Mouse (Mus musculus): Measurements from ENCODE around the gene Il11.

Il11 gene

DNA sequence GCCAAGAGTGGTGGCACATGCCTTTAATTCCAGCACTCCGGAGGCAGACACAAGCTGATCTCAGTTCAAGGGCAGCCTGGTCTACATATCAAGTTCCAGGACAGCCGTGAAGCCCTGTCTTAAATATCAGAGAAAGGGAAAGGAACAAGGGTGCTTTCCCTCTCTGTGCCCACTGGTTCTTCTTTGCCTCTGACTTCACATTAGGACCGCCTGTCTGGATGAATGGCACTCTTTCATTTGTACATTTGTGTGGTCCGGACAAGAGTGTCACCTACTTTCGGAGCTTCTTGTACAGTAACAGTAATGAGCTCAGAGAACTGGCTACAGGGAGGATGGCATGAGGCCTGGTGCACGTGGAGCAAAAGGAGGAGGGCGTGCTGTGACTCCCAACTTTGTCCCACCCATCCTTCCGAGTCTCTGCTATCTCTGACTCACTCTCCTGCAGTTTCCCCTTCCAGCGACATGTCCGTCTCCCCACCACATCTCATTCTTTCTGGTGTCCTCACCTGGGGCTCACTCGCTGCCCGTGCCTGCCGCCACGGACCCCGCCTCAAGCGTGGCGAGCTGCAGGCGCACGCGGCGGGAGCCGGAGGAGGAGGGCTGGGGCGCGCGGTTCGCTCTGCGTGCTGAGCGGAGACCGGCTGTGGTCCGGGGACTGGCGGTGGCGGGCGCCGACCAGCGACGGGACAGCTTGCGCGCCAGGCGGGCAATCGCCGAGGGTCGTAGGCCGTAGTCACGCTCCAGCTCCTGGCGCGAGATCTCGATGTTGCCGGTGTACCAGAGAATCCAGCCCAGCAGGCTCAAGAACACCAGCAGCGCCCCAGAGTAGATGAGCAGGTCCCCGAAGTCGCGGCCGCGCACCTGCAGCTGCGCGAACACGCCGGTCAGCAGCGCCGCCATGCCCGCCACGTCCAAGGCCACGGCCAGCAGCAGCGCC lies 6.1 kb upstream of the Il11 start:
- DNase-seq (ENCODE audit: low spot score in 2 of 2), result peak; percentile 30 to 49

DNA sequence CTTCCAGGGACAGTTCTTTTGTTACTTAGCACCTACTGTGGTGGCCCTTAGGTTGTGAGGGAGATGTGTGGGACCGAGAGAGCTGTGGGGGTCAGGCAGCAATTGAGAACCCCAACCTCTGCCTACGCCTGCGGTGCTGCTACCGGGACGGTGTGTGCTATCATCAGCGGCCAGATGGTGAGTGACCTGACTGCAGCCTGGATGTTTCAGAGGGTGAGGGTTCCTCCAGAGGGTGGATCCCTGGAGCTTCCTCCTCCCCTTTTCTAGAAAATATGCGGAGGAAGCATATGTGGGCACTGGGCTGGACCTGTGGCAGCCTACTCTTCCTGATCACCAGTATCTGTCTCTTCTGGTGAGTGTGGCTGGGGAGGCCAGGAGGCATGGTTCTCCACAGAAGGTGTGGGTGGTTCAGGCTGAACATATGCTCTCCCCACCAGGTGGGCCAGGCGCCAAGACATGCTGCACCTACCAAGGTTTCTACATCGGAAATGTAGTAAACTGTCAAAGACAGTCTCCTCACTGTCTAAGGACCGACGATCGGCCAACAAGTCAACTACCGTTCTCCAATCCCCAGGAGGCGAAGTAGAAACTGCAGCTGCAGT lies 1.1 kb upstream of the Il11 start:
- no peak for DNase-seq (ENCODE audit: low spot score in 2 of 2)

DNA sequence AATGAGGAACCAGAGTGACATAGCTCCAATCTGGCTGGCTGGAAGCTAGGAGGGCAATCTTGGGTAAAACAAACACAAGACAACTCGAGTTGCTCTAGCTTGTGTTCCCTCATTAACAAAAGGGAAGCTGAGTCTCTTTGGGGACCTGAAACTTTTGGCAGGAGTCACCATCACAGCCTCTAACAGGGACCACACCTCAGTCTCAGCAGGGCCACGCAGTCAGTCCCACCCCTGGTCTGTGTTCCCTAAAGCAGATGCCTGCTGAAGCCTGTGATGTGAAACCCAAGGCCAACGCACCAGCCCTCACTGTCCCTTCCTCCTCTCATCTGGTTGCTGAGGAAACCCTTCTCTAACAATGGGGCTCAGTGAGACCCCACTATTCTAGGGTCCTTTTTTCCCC lies 529 bp downstream of the Il11 start:
- DNase-seq (ENCODE audit: low spot score in 2 of 2), result no peak

DNA sequence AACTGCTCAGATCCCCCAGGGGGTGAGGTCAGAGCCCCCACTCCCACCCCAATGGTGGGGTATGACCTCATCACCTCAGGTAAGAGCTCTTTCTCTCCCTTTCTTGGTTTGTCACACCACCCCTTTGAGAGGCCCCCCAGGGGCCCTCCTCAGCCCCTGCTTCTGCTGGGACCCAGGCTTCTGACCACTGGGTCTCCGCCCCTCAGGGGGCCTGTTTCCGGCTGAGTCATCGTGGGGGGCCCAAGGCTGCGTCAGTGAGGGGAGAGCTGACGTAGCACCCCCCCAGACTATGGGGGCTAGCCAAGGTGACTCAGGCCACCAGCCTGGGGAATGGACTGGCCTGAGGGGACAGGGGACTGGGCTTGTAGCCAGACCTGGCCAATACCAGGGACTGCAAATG lies 2.7 kb downstream of the Il11 start:
- no peak for DNase-seq (ENCODE audit: low spot score in 2 of 2)

DNA sequence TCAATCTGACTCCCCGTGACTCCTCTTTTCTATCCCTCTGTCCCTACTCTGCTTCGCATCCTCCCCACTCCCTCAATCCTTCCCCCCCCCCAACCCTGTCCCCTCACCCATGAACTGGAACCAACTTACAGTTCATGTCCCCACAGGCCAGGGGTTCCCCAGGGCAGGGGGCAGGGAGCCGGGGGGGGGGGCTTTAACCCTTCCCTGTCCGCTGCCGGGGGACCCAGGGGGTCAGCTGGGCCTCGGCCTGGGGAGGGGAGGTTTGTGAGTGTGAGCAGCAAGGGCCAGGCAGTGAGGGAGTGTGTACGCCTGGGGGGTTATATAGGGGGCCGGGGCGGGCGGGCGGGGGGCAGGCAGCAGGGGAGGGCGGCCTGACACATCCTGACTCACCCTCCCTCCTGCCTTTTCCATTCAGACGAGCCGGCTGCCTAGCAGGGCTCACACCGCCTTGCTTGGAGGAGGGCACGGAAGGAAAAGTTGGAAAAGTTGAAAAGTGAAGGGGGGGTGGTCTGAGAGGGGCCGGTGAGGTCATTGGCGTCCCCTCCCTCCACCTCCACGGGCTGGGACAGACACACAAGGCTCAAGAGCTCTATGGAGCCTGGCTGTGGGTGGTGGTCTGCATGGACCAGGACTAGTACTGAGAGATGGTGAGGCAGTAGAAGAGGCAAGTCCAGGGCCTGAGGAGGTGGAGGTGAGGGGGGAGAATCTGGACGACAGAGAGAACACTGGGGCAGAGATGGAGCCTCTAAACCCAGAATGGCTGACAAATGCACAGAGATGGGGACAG lies 4.6 kb downstream of the Il11 start:
- no peak for DNase-seq (ENCODE audit: low spot score in 2 of 2)

DNA sequence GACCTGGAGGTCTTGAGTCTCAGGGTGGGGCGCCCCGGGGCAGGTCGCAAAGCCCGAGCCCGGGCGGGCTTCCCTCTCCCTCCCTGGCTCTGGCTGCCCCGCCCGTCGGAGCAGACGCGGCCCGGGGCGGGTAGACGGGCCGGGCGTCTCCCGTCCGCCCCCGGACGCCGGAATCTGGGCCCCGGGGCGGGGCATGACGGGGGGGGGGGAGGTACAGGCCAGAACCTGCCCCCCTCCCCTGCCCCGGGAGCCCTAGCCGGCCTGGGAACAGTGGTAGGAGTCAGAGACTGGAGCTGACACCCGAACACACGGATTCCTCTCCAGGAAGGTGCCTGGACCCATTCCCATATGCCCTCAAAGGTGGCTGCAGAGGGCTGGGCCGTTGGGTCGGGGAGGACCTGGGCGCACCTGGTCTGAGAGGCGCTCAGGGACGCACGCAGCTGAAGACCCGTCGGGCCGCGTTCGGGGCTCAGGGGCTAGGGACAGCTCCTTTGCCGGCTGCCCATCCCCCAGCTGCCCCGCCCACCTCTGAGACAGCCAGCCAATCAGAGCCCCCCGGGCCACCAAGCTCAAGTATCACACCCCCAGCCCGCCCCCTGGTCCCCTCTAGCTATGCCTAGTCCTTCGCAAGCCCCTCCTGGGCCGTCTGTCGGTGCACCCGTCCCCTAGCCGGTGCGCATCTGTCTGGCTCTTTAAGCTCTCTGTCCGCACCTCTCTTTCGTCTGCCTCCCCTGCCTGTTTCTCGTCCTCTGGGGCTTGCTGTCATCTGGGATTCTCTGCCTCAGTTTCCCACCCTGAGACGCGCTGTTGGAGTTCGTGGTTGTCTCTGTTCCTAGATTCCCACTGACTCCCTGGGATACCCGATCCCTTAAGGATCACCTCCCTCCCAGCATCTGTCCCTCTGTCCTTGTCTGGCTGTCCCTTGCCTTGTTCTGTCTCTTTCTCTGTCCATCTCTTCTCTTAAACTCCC lies 5.5 kb downstream of the Il11 start:
- DNase-seq (ENCODE audit: low spot score in 2 of 2), result no peak

DNA sequence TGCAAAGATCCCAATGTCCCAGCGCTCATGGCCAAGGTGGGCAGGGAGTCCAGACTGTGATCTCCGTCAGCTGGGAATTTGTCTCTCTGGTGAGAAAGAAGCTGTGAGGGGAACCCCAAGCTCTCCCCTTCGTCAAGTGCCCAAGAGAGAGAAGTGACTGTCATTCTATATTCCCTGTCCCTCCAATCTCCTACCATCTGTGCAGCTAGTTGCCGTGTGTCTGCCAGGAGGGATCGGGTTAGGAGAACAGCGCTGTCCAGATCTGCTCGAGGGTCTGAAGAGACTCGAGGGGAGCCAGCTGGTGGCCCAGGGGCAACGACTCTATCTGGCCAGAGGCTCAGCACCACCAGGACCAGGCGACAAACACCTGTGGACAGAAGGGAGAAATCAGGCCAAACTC lies 6.5 kb downstream of the Il11 start:
- no peak for DNase-seq (ENCODE audit: low spot score in 2 of 2)

DNA sequence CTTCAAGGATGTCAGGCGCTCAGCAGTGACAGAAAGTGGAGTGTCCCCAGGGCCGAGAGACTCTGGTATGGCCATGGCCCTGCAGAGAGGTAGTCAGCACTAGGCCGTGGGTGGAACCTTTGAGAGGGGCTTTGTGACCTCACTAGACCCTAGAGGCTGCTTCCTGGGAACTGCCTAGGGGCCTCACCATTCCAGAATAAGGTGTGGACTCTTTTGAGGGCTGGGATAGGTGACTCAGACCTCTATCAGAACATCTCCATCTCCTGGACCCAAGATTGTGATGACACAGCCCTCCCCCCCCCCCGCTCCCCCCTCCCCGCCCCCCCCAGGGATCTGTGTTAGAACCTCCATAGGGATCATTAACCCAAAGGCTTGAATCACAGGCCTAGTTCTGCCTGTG lies 11.5 kb downstream of the Il11 start, which contains the start of gene Fam71e2:
Gene Fam71e2 (minus strand): TSS at position 101 of the 400 bp plus-strand sequence.
- DNase-seq (ENCODE audit: low spot score in 2 of 2), result no peak

DNA sequence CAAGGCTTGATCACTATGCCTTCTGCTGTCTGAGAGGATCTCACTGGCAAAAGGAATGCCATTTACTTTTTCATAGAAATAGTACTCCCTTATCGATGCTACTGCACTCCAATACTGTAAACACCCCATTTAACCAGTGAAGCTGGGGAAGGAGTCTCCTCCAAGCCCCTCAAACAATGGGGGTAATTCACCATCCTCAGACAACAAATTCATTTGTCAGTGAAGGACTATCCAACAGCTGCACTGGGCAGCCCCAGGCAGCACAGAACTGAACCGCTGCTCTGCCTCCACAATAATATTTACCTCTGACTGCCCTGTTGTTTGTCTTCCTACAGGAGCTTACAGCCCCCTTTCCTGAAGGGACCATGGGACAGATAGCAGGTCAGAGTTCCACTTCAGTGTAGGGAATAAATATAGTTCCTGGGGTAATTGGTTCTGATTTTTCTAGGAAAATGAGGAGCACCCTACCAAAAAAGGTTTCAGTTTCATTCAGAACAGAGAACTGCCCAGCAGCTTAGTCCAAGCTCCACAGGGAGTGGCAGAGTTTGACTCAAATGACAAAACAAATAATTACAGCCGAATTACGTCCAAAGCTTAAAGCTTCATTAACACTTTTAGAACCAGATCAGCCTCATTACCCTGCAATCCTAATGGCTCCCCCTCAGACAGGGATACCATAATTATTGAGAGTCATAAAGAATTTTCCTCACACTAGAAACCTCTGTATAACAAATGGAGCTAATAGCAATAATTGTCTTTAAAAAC lies 17.5 kb downstream of the Il11 start:
- no peak for DNase-seq (ENCODE audit: low spot score in 2 of 2)

DNA sequence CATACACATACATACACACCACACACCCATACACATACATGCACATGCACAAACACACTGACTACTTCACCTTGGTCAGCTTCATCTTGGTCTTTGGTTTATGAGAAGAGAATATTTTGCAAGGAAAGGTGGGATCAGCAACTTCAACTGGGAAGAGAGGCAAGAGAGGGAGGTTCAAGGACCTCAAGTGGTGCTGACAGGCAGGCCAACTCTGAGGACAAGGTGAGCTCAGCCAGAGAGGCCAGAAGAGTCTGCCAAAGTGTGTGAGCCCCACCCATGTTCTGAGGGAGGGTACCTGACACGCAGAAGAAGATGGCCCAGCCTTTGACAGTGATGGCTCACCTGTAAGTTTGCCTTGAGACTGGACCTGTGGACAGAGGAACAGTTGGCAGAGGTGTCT lies 23.0 kb downstream of the Il11 start:
- no peak for DNase-seq (ENCODE audit: low spot score in 2 of 2)

DNA sequence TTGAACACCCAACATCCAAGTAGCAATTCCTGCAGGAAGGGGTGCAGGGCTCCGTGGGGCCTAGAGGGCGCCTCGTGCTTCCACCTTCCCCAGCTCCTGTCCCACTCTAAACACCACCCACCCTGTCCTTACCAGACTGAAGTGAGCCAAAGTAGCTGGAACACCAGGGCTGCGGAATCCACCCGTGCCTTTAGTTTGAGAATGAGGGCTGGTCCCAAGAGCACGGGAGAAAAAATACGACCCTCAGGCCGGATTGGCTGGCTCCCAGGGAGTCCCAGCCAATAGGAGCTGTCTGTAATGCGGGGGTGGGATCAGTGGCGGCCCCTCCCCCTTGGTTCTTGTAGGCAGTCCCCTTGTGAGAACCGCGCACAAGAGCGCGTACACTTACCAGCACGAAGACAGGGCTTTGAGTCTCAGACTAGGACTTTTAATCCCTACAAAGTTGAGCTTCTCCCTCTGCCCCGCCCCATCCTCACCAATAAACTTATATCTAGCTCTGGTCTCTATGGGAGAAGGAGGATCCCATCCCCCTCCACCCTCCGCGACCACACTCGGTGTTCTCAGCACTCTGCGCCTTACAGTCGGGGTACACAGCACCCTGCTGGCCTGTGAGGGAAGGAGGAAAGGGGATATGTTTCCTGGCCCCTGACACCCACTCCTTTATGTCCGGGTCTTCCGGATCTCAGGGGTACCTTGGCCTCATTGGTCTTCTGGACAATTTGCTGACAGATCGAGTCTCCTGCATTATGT lies 29.7 kb downstream of the Il11 start, which contains the start of gene Cox6b2:
Gene Cox6b2 (minus strand): TSS at position 274 of the 750 bp plus-strand sequence.
- DNase-seq (ENCODE audit: low spot score in 2 of 2), result peak; percentile 58 to 73

DNA sequence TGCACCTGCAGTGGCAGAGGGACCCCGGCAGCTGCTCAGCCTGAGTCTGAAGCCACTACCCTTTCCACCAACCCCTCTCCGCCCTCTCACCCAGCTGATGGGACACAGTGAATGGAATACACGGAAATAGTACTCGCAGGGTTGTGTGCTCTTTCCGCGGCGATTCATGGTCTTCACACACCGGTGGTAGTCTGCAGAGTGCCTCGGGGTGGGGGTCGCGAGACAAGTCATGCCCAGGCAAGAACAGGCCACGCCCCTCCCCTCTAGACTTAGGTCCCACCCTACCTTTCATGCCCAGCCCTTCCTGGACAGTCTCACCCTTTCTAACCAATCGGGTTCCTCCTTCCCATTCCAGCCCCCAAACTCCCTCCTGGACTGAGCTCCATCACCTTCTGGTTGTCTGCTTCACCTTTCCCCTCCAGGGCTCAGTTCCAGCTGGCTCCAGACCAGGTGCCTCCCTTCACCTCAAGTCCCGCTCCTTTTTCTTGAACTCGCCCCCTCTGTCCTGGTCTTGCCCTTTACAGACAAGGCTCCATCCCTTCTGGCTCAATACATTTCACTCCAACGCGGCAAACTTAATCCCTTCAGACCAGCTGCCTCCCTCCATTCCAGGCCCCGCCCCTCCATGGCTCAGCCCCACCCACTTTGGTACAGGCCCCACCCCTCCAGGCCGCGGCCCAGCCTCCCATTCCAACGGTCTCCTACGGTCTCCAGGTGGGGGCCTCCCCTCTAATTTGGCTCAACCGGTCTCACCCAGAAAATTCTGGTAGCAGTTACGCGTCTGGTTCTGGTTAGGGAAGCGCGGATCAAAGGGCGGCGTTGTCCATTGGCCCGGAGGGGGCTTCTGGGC lies 30.5 kb downstream of the Il11 start:
- no peak for DNase-seq (ENCODE audit: low spot score in 2 of 2)

DNA sequence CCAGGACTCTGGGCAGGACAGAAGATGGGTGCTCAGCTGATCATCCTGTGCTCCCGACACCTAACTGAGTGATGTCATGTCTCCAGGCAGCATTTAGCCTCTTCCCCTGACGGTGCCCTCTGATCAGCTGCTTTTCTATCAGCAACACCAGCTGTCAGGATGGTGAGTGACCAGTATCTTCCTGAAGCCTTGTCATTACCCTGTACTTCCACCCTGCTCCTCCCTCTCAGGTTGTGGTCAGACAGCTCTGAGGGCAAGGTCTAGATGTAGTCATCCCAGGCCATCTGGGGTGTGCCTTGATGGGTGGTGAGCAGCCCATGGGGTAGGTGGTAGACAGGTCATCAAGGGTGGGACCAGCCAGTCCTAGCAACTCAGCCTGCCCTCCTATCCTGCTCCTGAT lies 33.5 kb downstream of the Il11 start:
- DNase-seq (ENCODE audit: low spot score in 2 of 2), result no peak

DNA sequence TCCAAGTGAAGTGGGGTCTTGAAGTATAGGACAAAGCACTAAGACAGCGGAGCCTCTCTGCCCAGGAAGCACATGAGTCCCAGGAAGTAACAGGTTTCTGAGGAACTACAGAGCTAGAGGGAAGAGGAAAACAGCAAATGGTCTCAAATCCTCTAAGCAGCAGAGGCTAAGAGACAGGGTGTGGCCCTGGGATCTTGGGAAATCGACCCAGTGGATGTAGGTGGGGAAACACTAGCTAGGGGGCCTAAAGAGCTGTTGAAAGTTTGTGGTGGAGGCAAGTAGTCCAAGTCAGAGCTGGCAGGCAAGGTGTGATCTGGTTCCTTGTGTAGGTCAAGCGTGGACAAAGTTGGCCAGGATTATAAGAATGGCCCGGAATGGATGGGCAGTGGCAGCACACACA lies 34.3 kb downstream of the Il11 start:
- DNase-seq (ENCODE audit: low spot score in 2 of 2), result no peak

DNA sequence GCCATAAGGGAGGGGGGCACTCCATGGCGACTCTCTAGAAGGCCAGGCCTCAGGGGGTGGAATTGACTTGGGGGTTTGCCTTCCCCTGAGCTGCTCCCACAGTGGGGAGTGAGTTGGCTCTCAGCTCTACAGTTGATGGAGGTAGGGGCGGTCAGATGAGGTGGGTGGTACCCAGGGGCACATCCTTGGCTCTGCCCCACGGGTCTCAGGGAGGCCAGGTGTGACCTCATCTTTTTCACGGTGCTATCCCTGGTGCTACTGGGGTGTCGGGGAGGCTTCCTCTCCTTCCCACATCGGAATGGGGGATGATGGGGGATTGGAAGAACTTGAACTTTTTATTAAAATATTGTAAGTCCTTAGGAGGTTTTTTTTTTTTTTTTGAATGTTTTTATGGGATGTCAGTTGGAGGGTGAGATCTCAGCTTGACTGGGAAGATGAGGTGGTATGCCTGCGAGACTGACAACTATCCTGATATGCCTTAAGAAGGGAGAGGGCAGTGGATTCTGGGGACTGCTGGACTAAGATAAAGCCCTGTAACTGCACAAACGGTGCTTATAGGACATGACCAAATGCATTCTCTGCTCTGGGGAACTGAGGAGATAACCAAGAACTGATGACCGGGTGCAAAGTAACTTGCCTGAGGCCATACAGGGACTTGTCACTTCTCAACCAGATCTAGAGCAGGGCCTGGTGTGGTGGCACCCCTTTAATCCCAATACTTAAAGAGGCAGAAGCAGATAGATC lies 35.3 kb downstream of the Il11 start:
- DNase-seq (ENCODE audit: low spot score in 2 of 2), result no peak

DNA sequence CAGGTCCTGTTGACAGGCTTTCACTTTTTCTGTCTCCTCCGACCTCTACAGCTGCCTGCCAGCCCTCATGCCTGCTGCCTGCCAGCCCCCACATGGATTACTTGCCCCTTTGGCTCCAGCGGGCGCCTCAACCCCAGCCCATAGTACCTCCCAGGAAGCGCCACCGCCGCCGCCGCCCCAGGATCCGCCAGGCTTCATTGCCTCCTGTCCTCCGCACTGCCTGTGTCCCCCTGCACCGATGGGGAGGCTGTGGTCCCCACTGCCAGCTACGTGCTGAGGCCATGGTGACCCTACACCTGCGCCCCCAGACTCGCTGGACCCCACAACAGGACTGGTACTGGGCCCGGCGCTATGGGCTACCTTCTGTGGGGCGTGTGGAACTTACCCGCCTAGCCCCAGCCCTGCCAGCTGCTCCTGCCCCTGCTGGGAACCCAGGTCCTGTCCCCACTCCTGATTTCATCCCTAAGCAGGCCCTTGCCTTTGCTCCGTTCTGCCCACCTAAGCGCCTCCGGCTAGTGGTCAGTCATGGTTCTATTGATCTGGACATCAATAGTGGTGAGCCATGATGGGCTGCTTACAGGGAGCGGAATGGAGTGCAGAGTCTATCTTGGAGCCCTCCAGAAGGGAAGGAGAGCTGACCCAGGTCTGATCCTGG lies 36.2 kb downstream of the Il11 start:
- DNase-seq (ENCODE audit: low spot score in 2 of 2), result no peak

DNA sequence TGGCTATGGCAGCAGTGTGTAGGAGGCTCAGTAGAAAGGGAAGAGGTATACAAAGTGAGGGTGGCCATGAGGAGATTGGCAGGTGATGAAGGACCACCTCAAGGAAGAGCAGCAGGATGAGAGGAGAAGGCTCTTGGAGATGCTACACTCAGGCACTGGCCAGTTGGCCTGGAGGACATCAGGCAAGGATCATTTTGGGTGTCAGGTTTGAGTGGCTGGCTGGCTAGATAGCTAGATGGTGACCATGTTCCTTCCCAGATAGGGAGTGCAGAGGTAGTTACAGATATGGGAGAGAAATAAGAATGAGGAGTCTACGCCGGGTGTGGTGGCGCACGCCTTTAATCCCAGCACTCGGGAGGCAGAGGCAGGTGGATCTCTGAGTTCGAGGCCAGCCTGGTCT lies 37.8 kb downstream of the Il11 start:
- DNase-seq (ENCODE audit: low spot score in 2 of 2), result no peak

DNA sequence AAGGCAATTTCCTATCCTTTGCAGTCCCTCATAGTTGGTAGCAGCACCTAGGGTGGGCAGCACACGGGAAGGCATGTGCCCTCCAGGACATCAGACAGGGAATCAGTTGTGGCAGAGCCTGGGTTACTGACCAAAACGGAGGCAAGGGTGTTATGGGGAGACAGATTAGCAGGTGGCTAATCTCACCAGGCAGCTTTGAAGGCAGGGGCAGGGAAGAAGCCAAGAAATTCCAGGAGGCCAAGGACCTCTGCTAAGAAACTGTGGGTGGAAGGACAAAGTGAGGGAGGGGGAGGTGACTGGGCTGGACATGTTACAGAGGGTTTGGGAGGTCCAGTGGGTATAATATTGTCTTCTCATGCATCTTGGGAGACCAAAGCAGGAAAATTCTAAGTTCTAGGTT lies 39.3 kb downstream of the Il11 start:
- DNase-seq (ENCODE audit: low spot score in 2 of 2), result no peak
